Mouse (Mus musculus): Measurements from ENCODE around the gene Myrfl.

Gene Myrfl

DNA sequence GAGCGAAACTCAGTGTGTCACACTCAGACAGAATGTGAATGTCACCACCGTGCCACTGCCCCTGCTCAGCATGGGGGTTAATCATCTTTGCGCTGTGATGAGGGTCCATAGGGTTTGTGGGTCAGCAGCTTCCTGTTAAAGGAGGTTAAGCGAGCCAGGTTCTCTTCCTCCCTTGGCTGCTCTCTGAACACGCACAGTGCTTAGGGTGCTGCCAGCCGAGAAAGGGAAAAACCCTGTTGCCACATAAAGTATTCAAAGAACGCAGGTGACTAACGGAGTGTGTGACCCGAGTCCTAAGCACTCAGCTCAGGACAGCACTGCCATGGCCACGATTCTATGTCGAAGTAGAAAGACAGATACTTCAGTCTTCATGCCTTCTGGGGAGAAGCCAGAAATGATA lies 69.4 kb downstream of the Myrfl start:
- no peak for DNase-seq (ENCODE audit: low spot score)

DNA sequence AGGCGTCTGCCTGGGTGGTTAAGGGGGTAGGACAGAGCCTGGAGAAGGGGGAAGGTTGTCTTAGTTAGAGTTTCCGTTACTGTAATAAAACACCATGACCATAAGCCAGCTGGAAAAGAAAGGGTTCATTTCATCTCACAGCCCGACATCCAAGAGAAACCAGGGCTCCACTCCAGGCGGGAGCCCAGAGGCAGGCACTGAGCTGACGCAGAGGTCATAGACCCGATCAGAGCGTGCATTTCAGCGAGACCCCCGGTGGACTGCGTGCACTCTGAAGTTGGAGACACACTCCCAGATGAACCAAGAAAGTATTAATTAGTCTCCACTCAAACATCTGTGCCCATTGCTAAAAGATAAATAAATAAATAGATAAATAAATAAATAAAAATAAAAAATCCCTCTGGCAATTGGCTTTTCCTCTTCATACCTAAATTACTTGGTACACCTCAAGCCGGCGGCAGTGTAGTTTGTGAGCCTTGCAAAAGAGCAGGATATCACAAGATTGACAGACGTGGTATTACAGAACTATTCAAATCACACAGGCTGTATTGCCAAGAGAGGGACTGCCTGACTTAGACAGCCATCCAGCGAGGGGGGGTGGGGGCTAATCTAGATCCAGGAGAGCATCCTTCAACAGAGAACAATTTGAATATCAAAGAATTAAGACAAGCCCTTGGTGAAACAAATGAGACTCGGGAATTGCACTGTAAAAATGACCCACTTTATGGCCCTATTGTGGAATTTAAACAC lies 81.2 kb downstream of the Myrfl start:
- DNase-seq (ENCODE audit: low spot score) = no peak

- DNase-seq (ENCODE audit: low spot score) = no peak
Measured at GRCm38 (mm10) chr10:116813150-116813549, 83.6 kb downstream of the Myrfl start.

GRCm38 (mm10) chr10:116810738-116811137 lies 86.0 kb downstream of the Myrfl start:
- no peak for DNase-seq (ENCODE audit: low spot score)

GRCm38 (mm10) chr10:116809383-116809782 lies 87.3 kb downstream of the Myrfl start:
- no peak for DNase-seq (ENCODE audit: low spot score)

- DNase-seq (ENCODE audit: low spot score) = no peak
Measured at GRCm38 (mm10) chr10:116808556-116809353, 88.0 kb downstream of the Myrfl start.

GRCm38 (mm10) chr10:116802178-116802794 lies 94.4 kb downstream of the Myrfl start:
- DNase-seq (ENCODE audit: low spot score) = no peak

DNA sequence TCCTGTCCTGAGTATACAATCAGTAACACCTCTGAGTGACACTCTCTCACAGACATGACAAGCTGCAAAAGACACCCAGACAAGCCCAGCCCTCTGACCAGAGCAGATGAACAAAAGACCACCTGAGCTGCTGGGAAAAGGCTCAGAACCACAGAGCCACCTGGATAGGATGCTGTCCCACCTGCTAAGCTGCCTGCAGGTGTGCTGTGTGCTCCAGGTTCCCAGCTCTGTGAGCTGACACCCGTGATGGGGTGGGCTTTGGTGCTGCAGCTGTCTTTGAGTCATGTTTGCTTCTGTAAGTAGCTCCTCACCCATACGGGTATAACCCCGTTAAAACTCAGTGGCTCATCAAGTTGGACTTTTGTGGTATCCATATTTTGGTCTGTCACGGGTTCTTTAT lies 95.4 kb downstream of the Myrfl start:
- DNase-seq (ENCODE audit: low spot score) = no peak

DNA sequence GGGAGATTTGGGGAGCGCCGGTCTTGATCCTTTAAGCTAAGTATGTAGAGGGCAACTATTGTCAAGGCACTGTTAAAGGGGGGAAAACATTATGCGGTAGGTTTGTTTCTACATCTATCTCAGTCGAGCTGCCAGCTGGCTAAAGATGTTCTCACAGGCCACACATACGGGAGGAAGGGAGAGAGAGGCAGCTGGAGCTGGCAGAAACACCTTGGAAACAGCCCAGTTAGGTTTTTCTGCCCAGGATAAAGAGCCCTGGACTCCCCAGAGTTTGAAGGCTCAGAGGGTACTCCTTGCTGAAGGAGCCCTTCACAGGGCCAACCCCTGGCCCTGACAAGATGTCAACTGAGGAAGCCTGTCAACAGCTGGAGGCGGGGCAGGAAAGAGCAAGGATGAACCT lies 100.7 kb downstream of the Myrfl start:
- no peak for DNase-seq (ENCODE audit: low spot score)

DNA sequence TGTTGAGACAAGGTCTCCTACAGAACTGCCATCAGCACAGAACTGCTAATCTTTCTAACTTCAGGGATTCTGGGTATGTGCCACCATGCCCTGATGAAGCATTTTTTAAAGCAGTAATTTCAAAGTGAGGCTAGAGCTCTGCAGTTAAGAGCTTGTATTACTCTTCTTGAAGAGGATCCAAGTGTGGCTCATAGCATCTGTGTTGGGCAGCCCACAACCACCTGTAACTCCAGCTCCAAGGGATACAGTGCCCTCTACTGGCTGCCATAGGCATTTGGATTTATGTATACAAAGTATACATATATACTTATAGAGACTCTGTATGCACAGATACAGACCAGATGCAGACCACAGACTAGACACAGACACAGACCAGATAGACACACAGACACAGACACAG lies 107.6 kb downstream of the Myrfl start:
- no peak for DNase-seq (ENCODE audit: low spot score)

- DNase-seq (ENCODE audit: low spot score) = no peak
Measured at GRCm38 (mm10) chr10:116788431-116788830, 108.3 kb downstream of the Myrfl start.

- no peak for DNase-seq (ENCODE audit: low spot score)
Measured at GRCm38 (mm10) chr10:116784098-116784497, 112.6 kb downstream of the Myrfl start.

- DNase-seq (ENCODE audit: low spot score) = no peak
Measured at GRCm38 (mm10) chr10:116783020-116783419, 113.7 kb downstream of the Myrfl start.

- DNase-seq (ENCODE audit: low spot score) = no peak
Measured at GRCm38 (mm10) chr10:116777947-116778346, 118.8 kb downstream of the Myrfl start.

DNA sequence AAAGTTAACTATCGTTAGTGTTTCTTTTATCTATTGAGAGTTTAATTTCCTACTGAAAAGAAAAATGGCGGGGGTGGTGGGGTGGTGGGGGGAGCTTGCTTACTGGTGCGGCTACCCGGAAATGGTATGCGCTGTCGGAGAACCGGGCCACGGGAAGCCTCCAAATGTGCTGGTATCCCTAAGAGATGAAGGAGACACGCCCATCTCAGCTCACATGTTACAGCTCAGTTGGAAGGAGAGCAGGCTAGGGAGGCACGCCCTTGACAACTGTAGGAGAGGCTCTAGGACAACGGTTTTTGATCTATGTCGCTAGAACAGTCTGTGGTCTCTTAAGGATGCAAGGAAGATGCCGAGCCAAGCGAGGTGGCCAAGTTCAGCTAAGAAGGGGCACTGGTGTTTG lies 119.9 kb downstream of the Myrfl start:
- DNase-seq (ENCODE audit: low spot score) = no peak

DNA sequence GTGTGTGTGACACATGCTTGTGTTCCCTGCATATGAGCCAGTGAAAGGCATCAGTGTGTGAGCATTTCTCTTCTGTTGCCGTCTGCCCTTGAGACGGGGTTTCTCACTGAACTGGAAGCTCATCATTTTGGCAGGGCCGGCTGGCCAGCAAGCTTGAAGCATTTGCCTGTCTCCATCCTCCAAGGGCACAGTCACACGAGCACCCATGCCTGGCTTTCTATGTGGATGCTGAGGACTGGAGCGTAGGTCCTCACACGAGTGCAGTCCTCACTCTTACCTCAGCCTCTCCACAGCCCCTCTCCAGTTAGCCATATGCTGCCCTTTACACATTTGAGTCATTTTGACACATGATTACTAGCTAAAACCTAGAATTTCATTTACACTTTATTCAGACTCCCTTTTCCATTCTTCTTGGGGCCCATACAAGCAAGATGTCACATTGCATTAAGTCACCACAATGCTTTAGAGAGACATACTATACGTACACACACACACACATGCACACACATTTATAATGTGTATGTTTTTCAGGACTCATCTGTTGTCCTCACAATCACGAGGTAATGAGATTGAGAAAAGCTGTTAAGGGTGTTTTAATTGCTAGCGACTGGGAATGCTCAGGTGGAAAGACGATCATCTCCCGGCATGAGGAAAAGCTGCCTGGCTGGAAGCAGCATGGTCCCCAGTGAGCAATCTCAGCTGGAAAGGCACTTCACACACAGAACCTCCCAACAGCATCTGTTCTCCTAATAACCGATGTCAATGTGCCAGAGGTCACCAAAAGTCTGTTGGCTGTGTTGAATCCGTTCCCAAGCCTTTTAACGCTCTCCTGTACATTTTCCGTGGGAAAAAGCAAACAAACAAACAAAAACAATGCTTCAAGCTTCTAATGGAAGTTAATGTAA lies 122.6 kb downstream of the Myrfl start:
- no peak for DNase-seq (ENCODE audit: low spot score)

GRCm38 (mm10) chr10:116771215-116771935 lies 125.3 kb downstream of the Myrfl start:
- DNase-seq (ENCODE audit: low spot score) = no peak

- DNase-seq (ENCODE audit: low spot score) = no peak
Measured at GRCm38 (mm10) chr10:116768642-116769041, 128.1 kb downstream of the Myrfl start.

GRCm38 (mm10) chr10:116766525-116766924 lies 130.2 kb downstream of the Myrfl start:
- DNase-seq (ENCODE audit: low spot score) = no peak

GRCm38 (mm10) chr10:116761476-116762068 lies 135.1 kb downstream of the Myrfl start:
- no peak for DNase-seq (ENCODE audit: low spot score)

- no peak for DNase-seq (ENCODE audit: low spot score)
Measured at GRCm38 (mm10) chr10:116760561-116760960, 136.2 kb downstream of the Myrfl start.
